Mouse (Mus musculus) spleen, adult 18-20 months (tissue): ENCODE measurements around the gene Usp10.

Experiments
- DNase-seq, 2 experiments: peaks; one replicate each; pipeline ENCODE4 v3.0.0; 2022; ENCODE audit warnings: mixed read lengths in 2 of 2

Gene Usp10

GRCm38 (mm10) chr8:119916237-119916892, 6.2 kb downstream of the Usp10 start:
- DNase-seq, result no peak

- no peak for DNase-seq
These were observed 7.3 kb downstream of the Usp10 start for GRCm38 (mm10) chr8:119917415-119917814.

- DNase-seq, result no peak
These were observed 8.0 kb downstream of the Usp10 start for GRCm38 (mm10) chr8:119918155-119918567.

- DNase-seq, result no peak
These were observed 13.1 kb downstream of the Usp10 start for GRCm38 (mm10) chr8:119923259-119923658.

- DNase-seq, result no peak
These were observed 15.3 kb downstream of the Usp10 start for GRCm38 (mm10) chr8:119925428-119925827.

- DNase-seq, result peak in 1 of 2 experiments; percentile 29
These were observed 16.3 kb downstream of the Usp10 start for GRCm38 (mm10) chr8:119926474-119926873.

- DNase-seq, result no peak
These were observed 17.4 kb downstream of the Usp10 start for GRCm38 (mm10) chr8:119927422-119928092.

GRCm38 (mm10) chr8:119931317-119931716, 21.2 kb downstream of the Usp10 start:
- no peak for DNase-seq

GRCm38 (mm10) chr8:119933681-119934080, 23.5 kb downstream of the Usp10 start:
- DNase-seq, result no peak

- DNase-seq, result no peak
These were observed 25.4 kb downstream of the Usp10 start for GRCm38 (mm10) chr8:119935541-119935940.

- no peak for DNase-seq
These were observed 28.3 kb downstream of the Usp10 start for GRCm38 (mm10) chr8:119938481-119938880.

GRCm38 (mm10) chr8:119939336-119939735, 29.2 kb downstream of the Usp10 start:
- no peak for DNase-seq

- no peak for DNase-seq
These were observed 31.3 kb downstream of the Usp10 start for GRCm38 (mm10) chr8:119941471-119941870.

- DNase-seq, result no peak
These were observed 33.5 kb downstream of the Usp10 start for GRCm38 (mm10) chr8:119943616-119944015.

- DNase-seq, result peak in 1 of 2 experiments; percentile 62
These were observed 34.1 kb downstream of the Usp10 start for GRCm38 (mm10) chr8:119944096-119944811.

- no peak for DNase-seq
These were observed 36.2 kb downstream of the Usp10 start for GRCm38 (mm10) chr8:119946326-119946865.

GRCm38 (mm10) chr8:119947653-119948052, 37.5 kb downstream of the Usp10 start:
- no peak for DNase-seq

- DNase-seq, result no peak
These were observed 38.2 kb downstream of the Usp10 start for GRCm38 (mm10) chr8:119948340-119948739.

- DNase-seq, result no peak
These were observed 42.1 kb downstream of the Usp10 start for GRCm38 (mm10) chr8:119952282-119952681.

GRCm38 (mm10) chr8:119952747-119953146, 42.6 kb downstream of the Usp10 start:
- no peak for DNase-seq

- DNase-seq, result no peak
These were observed 45.2 kb downstream of the Usp10 start for GRCm38 (mm10) chr8:119955333-119955732.

- no peak for DNase-seq
These were observed 47.9 kb downstream of the Usp10 start for GRCm38 (mm10) chr8:119958076-119958475.

GRCm38 (mm10) chr8:119960531-119961104, 50.5 kb downstream of the Usp10 start:
- no peak for DNase-seq
